Mouse (Mus musculus): Measurements from ENCODE around the gene Ccnt1. TPM values are rescaled to one million over a fixed set of nuclear protein-coding genes. Genes with fewer than 3 reads are reported as not detected.

Ccnt1 gene
- total and polyA plus RNA-seq, 3 experiments = 19.5 to 63.2 (median 44.0) TPM

GRCm38 (mm10) chr15:98608058-98608783, 37.5 kb upstream of the Ccnt1 start (continued):
- TF ChIP-seq UBTF (IDR thresholded peaks at IDR 0.05; ENCODE audit: borderline replicate concordance, insufficient read depth, low read depth, low read length) (no peak), USF1 (IDR thresholded peaks at IDR 0.05; ENCODE audit: low read depth, low read length) (no peak)

- Histone ChIP-seq H3K36me3 (ENCODE audit: control insufficient read depth in 1 of 2, insufficient read depth in 2 of 2, low read length in 2 of 2) (peaks cover 2 to 49% of the 10 kb centered on the region in 2 experiments; a peak in 3 of 4 replicates), H3K27ac (ENCODE audit: control insufficient read depth, low read depth, low read length) (peak overlapping the region; percentile 91), H3K4me1 (ENCODE audit: control insufficient read depth in 1 of 2, insufficient read depth in 2 of 2, low read length in 2 of 2) (peaks cover 27 to 64% of the 10 kb centered on the region in 2 experiments), H3K9me3 (replicated peaks; ENCODE audit: insufficient read depth, low read length) (no peaks in the 10 kb centered on the region), H3K27me3 (ENCODE audit: control insufficient read depth in 1 of 2, insufficient read depth in 2 of 2, low read length in 2 of 2) (no peaks in the 10 kb centered on the region), H3K9ac (ENCODE audit: control insufficient read depth, low read depth, low read length, poor library complexity, severe bottlenecking) (peak overlapping the region; percentile 85), H3K4me3 (ENCODE audit: control insufficient read depth in 1 of 2, insufficient read depth in 1 of 2, low read depth in 2 of 2, low read length in 2 of 2) (peak overlapping the region; percentile 81 to 98), H3K79me2 (ENCODE audit: control insufficient read depth, insufficient read depth, low read length, poor library complexity) (peaks cover 63% of the 10 kb centered on the region)
- DNase-seq (ENCODE audit: low read depth, low spot score) = peak; percentile 60
- TF ChIP-seq ZC3H11A (IDR thresholded peaks at IDR 0.05; ENCODE audit: low read depth, low read length) (no peak; the same call in 1 of the 2 replicates), POLR2AphosphoS2 (IDR thresholded peaks at IDR 0.05; ENCODE audit: low read length) (0 out of 2 replicates have a peak, but pooled peaks have one; percentile 18), UBTF (IDR thresholded peaks at IDR 0.05; ENCODE audit: borderline replicate concordance, insufficient read depth, low read depth, low read length) (no peak), NRF1 (IDR thresholded peaks at IDR 0.05; ENCODE audit: insufficient read depth, low read depth, low read length, poor library complexity, severe bottlenecking) (no peak), SIN3A (IDR thresholded peaks at IDR 0.05; ENCODE audit: low read length) (peak; percentile 54; the same call in 1 of the 2 replicates), TAL1 (IDR thresholded peaks at IDR 0.05; ENCODE audit: low read length) (peak; percentile 36; the same call in 1 of the 2 replicates), CHD1 (IDR thresholded peaks at IDR 0.05; ENCODE audit: low read depth, low read length) (no peak), HCFC1 (IDR thresholded peaks at IDR 0.05; ENCODE audit: low read depth, low read length) (no peak), MXI1 (IDR thresholded peaks at IDR 0.05; ENCODE audit: low read depth, low read length) (no peak; the same call in none of the 2 replicates), ZKSCAN1 (IDR thresholded peaks at IDR 0.05; ENCODE audit: low read depth, low read length) (no peak), ZNF384 (IDR thresholded peaks at IDR 0.05; ENCODE audit: low read depth, low read length) (no peak), RCOR1 (IDR thresholded peaks at IDR 0.05; ENCODE audit: low read depth, low read length) (peak; percentile 40; the same call in 1 of the 2 replicates), MEF2A (IDR thresholded peaks at IDR 0.05; ENCODE audit: extremely low read depth, insufficient replicate concordance, low read depth, low read length, poor library complexity, severe bottlenecking) (0 out of 2 replicates have a peak, but pooled peaks have one; percentile 11), CTCF (IDR thresholded peaks at IDR 0.05 in 2 of 3, conservative IDR thresholded peaks at IDR 0.05 in 1 of 3; ENCODE audit: control insufficient read depth in 1 of 3, insufficient read depth in 1 of 3, low read depth in 2 of 3, low read length in 3 of 3, poor library complexity in 1 of 3, severe bottlenecking in 1 of 3) (no peak), ELF1 (IDR thresholded peaks at IDR 0.05; ENCODE audit: low read depth, low read length) (no peak), USF2 (IDR thresholded peaks at IDR 0.05; ENCODE audit: borderline replicate concordance in 1 of 2, insufficient read depth in 1 of 2, low read depth in 1 of 2, low read length in 2 of 2) (no peak), ETS1 (IDR thresholded peaks at IDR 0.05; ENCODE audit: low read depth, low read length) (peak; percentile 62), ZMIZ1 (IDR thresholded peaks at IDR 0.05; ENCODE audit: low read depth, low read length) (peak; percentile 13; the same call in 1 of the 2 replicates), MAZ (IDR thresholded peaks at IDR 0.05; ENCODE audit: low read depth, low read length) (peak; percentile 55; the same call in 1 of the 2 replicates), EP300 (IDR thresholded peaks at IDR 0.05; ENCODE audit: low read depth in 1 of 2, low read length in 2 of 2) (peak in 1 of 2 experiments; percentile 31; a peak in 2 of 4 replicates), RAD21 (IDR thresholded peaks at IDR 0.05; ENCODE audit: low read depth, low read length) (no peak), TBP (IDR thresholded peaks at IDR 0.05; ENCODE audit: low read depth, low read length) (no peak), BHLHE40 (IDR thresholded peaks at IDR 0.05; ENCODE audit: borderline replicate concordance, low read depth, low read length) (no peak), POLR2AphosphoS5 (IDR thresholded peaks at IDR 0.05; ENCODE audit: borderline replicate concordance, low read depth, low read length) (peak; percentile 67; the same call in 1 of the 2 replicates), TCF12 (IDR thresholded peaks at IDR 0.05; ENCODE audit: low read depth, low read length) (peak; percentile 17; the same call in 1 of the 2 replicates)
Measured at GRCm38 (mm10) chr15:98607557-98607956, 36.8 kb upstream of the Ccnt1 start.
